Mouse (Mus musculus) thymus, adult 2 months (tissue): ENCODE results near the gene Map3k4.

Source experiments
- CTCF ChIP-seq: fragments of 200-500 bp; IDR thresholded peaks from 2 replicates; pipeline ENCODE4 v1.5.1; 2012; ENCODE audit warnings: mild to moderate bottlenecking, control low read depth, low read length, moderate library complexity, borderline replicate concordance; ENCODE audit not compliant: control insufficient read depth, poor library complexity, insufficient read depth; ENCODE audit errors: extremely low read depth
- POLR2A ChIP-seq: fragments of 200-500 bp; IDR thresholded peaks from 2 replicates; pipeline ENCODE4 v1.6.1; 2012; ENCODE audit warnings: mild to moderate bottlenecking, low read length, control low read depth, moderate library complexity; ENCODE audit not compliant: control insufficient read depth, poor library complexity, insufficient read depth; ENCODE audit errors: extremely low read depth

DNA sequence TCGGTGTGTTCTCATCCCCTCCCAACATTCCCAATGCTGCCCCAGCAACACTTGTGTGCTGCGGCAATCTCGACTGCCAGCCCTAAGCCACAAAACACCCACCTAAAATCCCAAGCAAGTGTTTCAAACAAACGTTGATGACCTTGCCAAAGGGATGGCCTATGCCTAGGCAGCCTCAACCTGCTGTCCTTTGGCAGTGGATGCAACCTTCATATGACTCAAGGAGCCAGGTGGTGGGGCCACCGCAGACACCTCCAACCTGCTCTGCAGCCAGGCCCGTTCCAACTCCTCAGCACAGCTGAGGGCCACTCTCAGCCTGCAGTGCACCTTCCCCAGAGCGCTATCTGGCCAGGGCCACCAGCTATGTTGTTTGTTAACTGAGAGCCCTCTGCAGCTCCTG is 90.1 kb downstream of the Map3k4 start:
- TF ChIP-seq CTCF, result no peak
- TF ChIP-seq POLR2A, result no peak
